Mouse (Mus musculus): ENCODE results near the gene Tigd3. TPM values are rescaled to one million over a fixed set of nuclear protein-coding genes. Genes with fewer than 3 reads are reported as not detected.

Tigd3 gene
- polyA plus RNA-seq (2015; fragmentation: Nextera tagmentation; extraction: Ambion mirVana): 8.9 and 10.0 TPM in 2 replicates

DNA sequence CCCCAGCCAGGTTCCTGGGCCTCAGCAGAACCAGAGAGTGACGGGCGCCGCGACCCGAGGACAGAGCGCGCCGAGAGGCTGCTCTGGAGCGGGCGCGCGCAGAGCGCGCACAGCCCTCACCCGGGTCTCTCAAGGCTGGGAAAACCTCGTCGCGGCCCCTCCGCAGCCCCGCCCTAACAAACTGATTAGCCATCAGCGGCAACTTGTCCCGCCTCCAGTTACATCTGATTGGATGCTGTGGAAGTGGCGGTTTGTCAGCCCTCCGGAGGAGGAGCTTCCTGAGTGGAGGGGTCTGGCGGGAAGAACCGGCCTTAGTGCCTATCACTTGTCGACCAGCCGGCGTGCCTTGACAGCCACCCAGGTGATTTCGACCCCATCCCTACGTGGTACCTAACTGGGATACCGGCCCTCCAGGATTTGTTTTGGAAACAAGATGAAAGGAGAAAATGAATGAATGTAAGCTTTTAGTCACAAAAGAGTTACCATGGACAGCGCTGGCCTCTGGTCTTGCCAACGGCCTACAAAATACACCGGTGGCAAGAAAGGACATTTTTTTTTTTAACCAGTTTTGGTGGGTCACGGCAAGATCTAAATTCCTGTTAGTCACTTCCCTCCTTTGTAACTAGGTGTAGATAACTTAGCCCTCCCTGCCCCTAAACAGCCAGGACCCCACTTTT is at the start of gene Tigd3:
Gene Tigd3 (minus strand): TSS at position 148 of the 677 bp plus-strand sequence.
- peaks cover 30% of the 10 kb centered on the region for H3K4me1 ChIP-seq
- peaks cover 31% of the 10 kb centered on the region for H3K36me3 ChIP-seq
- WGBS: 5% methylated on average over 36 of the region's 36 CpGs
- H3K27me3 ChIP-seq (replicated peaks): no peaks in the 10 kb centered on the region
- H3K27ac ChIP-seq (replicated peaks): peak within 1 kb of the TSS; percentile 86
- H3K4me3 ChIP-seq (replicated peaks): peak within 1 kb of the TSS; percentile 61
- H3K9ac ChIP-seq (replicated peaks): peak within 1 kb of the TSS; percentile 83
- peak; percentile 98 for ATAC-seq (ENCODE audit: low FRiP score)
- H3K9me3 ChIP-seq (replicated peaks): no peaks in the 10 kb centered on the region
- H3K4me2 ChIP-seq: peak within 1 kb of the TSS; percentile 73

DNA sequence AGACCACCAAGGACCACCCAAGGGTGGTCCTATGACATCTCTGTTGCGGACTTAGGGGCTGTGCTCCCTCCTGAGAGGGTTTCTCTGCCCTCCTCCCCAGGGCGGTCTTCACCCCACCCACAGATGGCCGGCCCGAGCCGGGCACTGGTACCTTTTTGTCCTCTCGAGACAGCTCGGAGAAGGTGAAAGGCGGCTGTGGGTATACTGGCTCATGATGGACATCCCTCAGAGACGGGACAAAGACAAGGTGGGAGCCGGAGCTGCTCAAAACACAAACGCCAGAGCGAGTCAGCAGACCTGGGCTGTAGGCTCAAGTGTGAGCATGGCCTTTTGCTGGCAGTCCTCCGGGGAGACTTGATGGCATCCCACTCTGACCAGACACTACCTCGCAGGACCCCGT is 49.5 kb upstream of the Tigd3 start:
- no peak overlapping the region for H3K4me3 ChIP-seq (replicated peaks)
- H3K36me3 ChIP-seq: peaks cover 6% of the 10 kb centered on the region; the same call in 1 of the 2 replicates
- no peak for ATAC-seq (ENCODE audit: low FRiP score)
- H3K4me1 ChIP-seq: peaks cover 22% of the 10 kb centered on the region
- no peak overlapping the region for H3K4me2 ChIP-seq
- no peak overlapping the region for H3K27ac ChIP-seq (replicated peaks)
- 92% methylated on average over 15 of the region's 15 CpGs for WGBS
- no peaks in the 10 kb centered on the region for H3K9me3 ChIP-seq (replicated peaks)
- no peak overlapping the region for H3K9ac ChIP-seq (replicated peaks)
- H3K27me3 ChIP-seq (replicated peaks): no peaks in the 10 kb centered on the region

DNA sequence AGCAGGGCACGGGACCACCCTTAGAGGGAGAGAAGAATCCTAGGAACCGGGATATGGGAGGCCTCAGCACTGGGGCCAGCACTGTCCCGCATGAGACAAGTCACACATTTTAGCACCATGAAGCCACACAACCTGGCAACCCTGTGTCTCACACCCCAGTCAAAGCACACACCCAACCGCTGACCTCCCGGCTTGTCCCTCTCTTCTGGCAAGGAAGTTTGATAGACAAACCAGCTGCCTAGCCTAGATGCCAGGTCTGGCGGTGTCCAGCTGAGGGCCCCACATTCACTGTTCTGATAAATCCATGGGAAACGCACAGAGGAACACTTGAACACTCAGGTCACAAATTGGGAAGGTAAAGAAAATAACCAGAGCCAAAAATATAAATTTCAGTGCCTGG is 48.6 kb upstream of the Tigd3 start:
- Histone ChIP-seq H3K9me3 (replicated peaks) (no peaks in the 10 kb centered on the region), H3K4me3 (replicated peaks) (no peak overlapping the region), H3K4me1 (peaks cover 29% of the 10 kb centered on the region), H3K27me3 (replicated peaks) (no peaks in the 10 kb centered on the region), H3K36me3 (peaks cover 6% of the 10 kb centered on the region; the same call in 1 of the 2 replicates), H3K27ac (replicated peaks) (no peak overlapping the region), H3K4me2 (no peak overlapping the region), H3K9ac (replicated peaks) (no peak overlapping the region)
- WGBS: 91% methylated on average over 7 of the region's 7 CpGs
- no peak for ATAC-seq (ENCODE audit: low FRiP score)

DNA sequence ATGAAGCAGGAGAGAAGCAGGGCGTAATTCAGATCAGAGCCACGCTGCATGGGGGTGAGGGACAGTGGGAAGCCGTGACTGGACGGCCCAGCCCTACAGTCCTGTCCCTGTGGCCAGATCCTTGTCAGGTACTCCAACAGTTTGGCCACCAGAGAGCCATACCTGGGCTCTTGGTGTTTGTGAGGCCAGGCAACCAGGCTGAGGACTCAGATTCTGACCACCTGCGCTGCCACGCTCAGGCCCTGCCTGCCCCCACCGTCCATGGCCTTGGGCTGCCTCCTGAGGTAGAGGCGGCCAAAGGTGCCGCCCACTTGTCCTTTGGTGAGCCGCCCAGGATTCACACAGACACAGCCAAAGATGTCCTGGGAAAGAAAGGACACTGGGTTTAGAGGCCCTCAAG is 46.7 kb upstream of the Tigd3 start:
- Histone ChIP-seq H3K27me3 (replicated peaks) (no peaks in the 10 kb centered on the region), H3K4me1 (peaks cover 32% of the 10 kb centered on the region), H3K36me3 (peaks cover 6% of the 10 kb centered on the region; the same call in 1 of the 2 replicates), H3K9me3 (replicated peaks) (no peaks in the 10 kb centered on the region), H3K4me3 (replicated peaks) (no peak overlapping the region), H3K27ac (replicated peaks) (peak overlapping the region; percentile 71), H3K4me2 (no peak overlapping the region), H3K9ac (replicated peaks) (no peak overlapping the region)
- no peak for ATAC-seq (ENCODE audit: low FRiP score)
- WGBS: 94% methylated on average over 10 of the region's 10 CpGs

DNA sequence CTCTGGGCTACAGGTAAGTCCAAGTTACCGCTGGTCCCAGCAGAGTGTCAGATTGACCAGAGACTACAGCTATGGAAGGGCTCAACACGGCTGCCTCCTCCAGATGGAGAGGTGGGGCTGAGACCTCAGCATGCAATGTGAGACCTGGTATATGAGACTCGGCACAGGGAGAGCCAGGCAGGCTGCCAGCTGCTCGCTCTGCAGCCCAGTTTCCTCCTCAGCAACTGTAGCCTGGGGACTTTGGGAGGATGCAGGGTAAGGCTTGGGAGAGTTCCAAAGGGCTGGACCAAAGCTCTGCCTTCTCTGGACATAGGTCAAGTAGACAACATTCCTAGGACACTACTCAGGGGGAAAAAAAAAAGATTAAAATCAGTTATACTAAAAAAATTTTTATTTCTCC is 46.2 kb upstream of the Tigd3 start:
- Histone ChIP-seq H3K9ac (replicated peaks) (no peak overlapping the region), H3K4me1 (peaks cover 30% of the 10 kb centered on the region), H3K9me3 (replicated peaks) (no peaks in the 10 kb centered on the region), H3K27ac (replicated peaks) (peak overlapping the region; percentile 71), H3K36me3 (peaks cover 6% of the 10 kb centered on the region; the same call in 1 of the 2 replicates), H3K4me2 (no peak overlapping the region), H3K27me3 (replicated peaks) (no peaks in the 10 kb centered on the region), H3K4me3 (replicated peaks) (no peak overlapping the region)
- 0 out of 2 replicates have a peak, but pooled peaks have one; percentile 25 for ATAC-seq (ENCODE audit: low FRiP score)
- WGBS: 55% methylated on average over 4 of the region's 4 CpGs

DNA sequence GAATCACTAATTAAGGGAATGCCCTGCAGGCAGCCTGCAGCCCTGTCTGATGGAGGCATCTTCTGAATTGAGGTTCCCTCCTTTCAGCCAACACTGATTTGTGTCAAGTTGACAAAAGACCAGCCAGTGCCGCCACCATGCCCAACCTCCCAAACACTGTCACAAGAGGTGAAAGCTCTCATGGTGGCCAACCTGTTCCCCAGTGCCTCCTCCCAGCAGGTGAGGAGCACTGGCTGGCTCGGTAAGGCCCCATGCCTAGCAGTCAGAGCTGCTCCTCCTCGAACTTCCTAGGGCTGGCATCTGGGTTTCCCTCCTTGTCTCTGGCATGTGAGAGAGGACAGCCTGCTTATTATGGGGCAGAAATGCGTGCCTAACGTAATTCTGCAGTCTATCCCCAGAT is 45.8 kb upstream of the Tigd3 start:
- Histone ChIP-seq H3K4me3 (replicated peaks) (no peak overlapping the region), H3K4me2 (no peak overlapping the region), H3K27me3 (replicated peaks) (no peaks in the 10 kb centered on the region), H3K9me3 (replicated peaks) (no peaks in the 10 kb centered on the region), H3K36me3 (peaks cover 6% of the 10 kb centered on the region; the same call in 1 of the 2 replicates), H3K27ac (replicated peaks) (peak overlapping the region; percentile 71), H3K9ac (replicated peaks) (no peak overlapping the region), H3K4me1 (peaks cover 27% of the 10 kb centered on the region)
- 74% methylated on average over 5 of the region's 5 CpGs for WGBS
- ATAC-seq (ENCODE audit: low FRiP score): no peak

DNA sequence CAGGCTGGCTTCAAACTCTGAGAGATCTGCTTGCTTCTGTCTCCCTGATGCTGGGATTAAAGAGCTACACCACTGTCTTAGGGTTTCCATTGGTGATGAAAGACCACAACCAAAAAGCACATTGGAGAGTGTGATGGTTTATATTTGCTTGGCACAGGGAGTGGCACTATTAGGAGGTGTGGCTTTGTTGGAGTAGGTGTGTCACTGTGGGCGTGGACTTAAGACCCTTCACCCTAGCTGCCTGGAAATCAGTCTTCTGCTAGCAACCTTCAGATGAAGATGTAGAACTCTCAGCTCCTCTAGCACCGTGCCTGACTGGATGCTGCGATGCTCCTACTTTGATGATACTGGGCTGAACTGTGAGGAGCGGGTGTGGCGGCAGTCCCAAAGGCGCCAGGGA is 44.6 kb upstream of the Tigd3 start:
- ATAC-seq (ENCODE audit: low FRiP score): no peak
- Histone ChIP-seq H3K27ac (replicated peaks) (no peak overlapping the region; the same call in 1 of the 2 replicates), H3K36me3 (peaks cover 6% of the 10 kb centered on the region; the same call in 1 of the 2 replicates), H3K4me1 (peaks cover 23% of the 10 kb centered on the region), H3K9ac (replicated peaks) (no peak overlapping the region), H3K4me2 (no peak overlapping the region), H3K9me3 (replicated peaks) (no peaks in the 10 kb centered on the region), H3K4me3 (replicated peaks) (no peak overlapping the region), H3K27me3 (replicated peaks) (no peaks in the 10 kb centered on the region)
- WGBS: 92% methylated on average over 6 of the region's 6 CpGs

DNA sequence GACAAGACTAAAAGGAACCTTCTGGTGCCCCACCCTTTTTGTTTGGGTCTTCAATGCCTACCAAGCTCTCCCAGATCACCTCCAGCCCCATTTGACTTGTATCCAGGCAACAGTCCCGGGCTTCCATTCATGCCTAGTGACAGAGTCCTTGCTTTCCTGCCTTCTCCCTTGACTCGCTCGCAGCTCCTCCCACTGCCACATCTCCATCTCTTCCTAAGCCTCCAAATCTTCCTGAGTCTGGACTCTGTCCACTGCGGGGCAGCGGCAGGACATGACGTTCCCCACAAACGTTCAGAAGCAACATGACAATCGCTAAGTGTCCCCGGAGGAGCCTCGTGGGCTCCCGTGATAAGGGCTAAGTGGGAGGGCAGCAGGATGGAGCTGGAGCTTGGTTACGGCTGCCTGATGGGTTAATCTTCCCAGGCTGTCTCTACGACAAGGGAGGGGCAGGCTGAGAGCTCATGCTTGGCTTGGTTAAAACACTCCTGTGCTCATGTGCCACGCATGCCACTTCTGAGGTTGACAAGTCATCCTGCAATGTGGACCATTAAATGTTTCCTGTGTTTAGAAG is 44.0 kb upstream of the Tigd3 start:
- H3K4me3 ChIP-seq (replicated peaks): no peak overlapping the region
- no peaks in the 10 kb centered on the region for H3K9me3 ChIP-seq (replicated peaks)
- H3K36me3 ChIP-seq: peaks cover 6% of the 10 kb centered on the region; the same call in 1 of the 2 replicates
- WGBS: 32% methylated on average over 14 of the region's 14 CpGs
- H3K9ac ChIP-seq (replicated peaks): 0 out of 2 replicates have a peak overlapping the region, but pooled peaks have one; percentile 14
- peak overlapping the region; percentile 38 for H3K4me2 ChIP-seq
- no peaks in the 10 kb centered on the region for H3K27me3 ChIP-seq (replicated peaks)
- peak; percentile 56; the same call in 1 of the 2 replicates for ATAC-seq (ENCODE audit: low FRiP score)
- peak overlapping the region; percentile 77 for H3K27ac ChIP-seq (replicated peaks)
- H3K4me1 ChIP-seq: peaks cover 23% of the 10 kb centered on the region

DNA sequence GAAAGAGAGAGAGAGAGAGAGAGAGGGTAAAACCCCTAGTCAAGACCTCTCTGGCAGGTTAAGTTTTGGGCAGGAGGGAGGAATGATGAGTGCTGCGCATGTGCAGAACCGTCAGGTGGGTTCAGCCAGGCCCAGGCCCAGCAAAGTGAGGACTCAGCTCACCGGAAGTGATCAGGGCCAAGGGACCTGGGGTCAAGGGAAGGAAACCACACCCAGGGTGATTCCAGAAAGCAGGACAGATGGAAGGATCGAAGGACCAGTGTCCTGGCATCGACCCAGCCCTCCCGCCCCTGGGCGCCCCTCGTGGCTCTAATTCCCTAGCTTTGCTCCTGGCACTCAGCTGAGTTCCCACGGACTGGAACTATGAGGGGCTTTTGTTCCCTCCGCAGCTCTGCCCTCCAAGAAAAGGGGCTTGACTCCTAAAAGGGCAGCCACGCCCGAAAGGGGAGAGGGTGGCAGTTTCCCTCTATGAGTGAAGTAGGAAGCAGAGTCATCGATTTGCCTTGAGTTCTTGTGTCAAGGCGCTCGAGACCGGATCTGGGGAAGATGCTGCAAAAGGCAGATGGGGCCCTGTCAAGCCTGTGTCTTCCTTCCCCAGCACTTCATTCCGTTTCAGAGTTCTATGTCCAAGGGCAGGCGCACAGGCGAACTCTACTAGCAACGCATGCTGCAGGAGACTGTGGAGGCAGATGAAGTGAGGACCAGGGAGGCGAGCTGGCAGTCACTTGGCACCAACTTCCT is 43.3 kb upstream of the Tigd3 start:
- peaks cover 6% of the 10 kb centered on the region; the same call in 1 of the 2 replicates for H3K36me3 ChIP-seq
- H3K4me2 ChIP-seq: peak overlapping the region; percentile 38
- 0 out of 2 replicates have a peak overlapping the region, but pooled peaks have one; percentile 14 for H3K9ac ChIP-seq (replicated peaks)
- 63% methylated on average over 21 of the region's 21 CpGs for WGBS
- peak overlapping the region; percentile 77 for H3K27ac ChIP-seq (replicated peaks)
- ATAC-seq (ENCODE audit: low FRiP score): peak; percentile 58; the same call in 1 of the 2 replicates
- H3K27me3 ChIP-seq (replicated peaks): no peaks in the 10 kb centered on the region
- no peaks in the 10 kb centered on the region for H3K9me3 ChIP-seq (replicated peaks)
- H3K4me1 ChIP-seq: peaks cover 23% of the 10 kb centered on the region
- no peak overlapping the region for H3K4me3 ChIP-seq (replicated peaks)

DNA sequence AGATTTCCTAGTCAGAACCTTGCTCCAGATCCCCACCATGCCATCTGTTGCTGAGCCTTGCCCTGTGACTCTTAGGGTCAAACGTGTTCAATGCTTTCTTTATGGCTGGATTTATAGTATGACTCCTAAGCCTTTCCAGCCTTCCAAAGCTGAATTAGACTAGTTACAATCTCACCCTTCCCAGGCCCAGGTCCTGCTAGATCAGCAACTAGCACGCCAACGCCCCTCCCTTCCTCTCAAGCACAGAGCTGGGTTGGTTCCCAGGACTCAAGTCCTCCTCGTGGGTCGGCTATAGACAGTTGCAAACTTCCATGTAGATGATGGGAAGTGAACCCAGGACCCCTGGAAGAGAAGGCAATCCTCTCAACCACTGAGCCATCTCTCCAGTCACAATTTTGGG is 41.7 kb upstream of the Tigd3 start:
- Histone ChIP-seq H3K9me3 (replicated peaks) (no peaks in the 10 kb centered on the region), H3K4me2 (no peak overlapping the region), H3K27me3 (replicated peaks) (no peaks in the 10 kb centered on the region), H3K9ac (replicated peaks) (no peak overlapping the region), H3K4me3 (replicated peaks) (no peak overlapping the region), H3K4me1 (peaks cover 22% of the 10 kb centered on the region), H3K36me3 (no peaks in the 10 kb centered on the region), H3K27ac (replicated peaks) (no peak overlapping the region)
- 82% methylated on average over 5 of the region's 5 CpGs for WGBS
- no peak for ATAC-seq (ENCODE audit: low FRiP score)

DNA sequence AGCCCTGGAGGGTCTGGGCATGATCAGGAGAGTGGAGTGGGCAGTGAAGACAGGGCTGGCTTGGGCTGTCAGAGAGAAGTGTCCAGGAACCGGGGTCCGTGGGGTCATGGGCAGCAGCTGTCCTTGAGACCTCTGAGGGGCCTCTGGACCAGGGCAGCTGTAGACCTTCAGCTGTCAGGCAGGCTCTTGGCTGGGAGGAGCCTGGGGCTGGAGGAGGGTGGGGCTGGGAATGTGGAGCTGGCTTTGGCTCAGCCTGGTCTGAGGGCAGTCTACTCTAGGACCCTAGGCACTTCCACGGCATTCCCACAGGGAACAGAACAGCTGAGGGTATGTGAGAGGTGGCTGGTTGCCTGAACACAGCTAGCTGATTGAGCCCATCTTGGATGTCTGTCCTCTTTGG is 41.3 kb upstream of the Tigd3 start:
- Histone ChIP-seq H3K36me3 (no peaks in the 10 kb centered on the region), H3K4me1 (peaks cover 20% of the 10 kb centered on the region), H3K4me3 (replicated peaks) (no peak overlapping the region), H3K9ac (replicated peaks) (no peak overlapping the region), H3K27ac (replicated peaks) (no peak overlapping the region), H3K9me3 (replicated peaks) (no peaks in the 10 kb centered on the region), H3K27me3 (replicated peaks) (no peaks in the 10 kb centered on the region), H3K4me2 (no peak overlapping the region)
- ATAC-seq (ENCODE audit: low FRiP score): no peak
- 59% methylated on average over 3 of the region's 3 CpGs for WGBS
